Mouse (Mus musculus) limb, embryonic 14.5 days (tissue): ENCODE data around the gene Klc1. TPM values are rescaled to one million over a fixed set of nuclear protein-coding genes. Genes with fewer than 3 reads are reported as not detected.

Source experiments
- ATAC-seq: fragments of 200-750 bp; cut with Nextera tagmentation; 2 replicates; pipeline ENCODE4 v1.8.0; 2017; ENCODE audit warnings: low read depth, moderate number of reproducible peaks, moderate TSS enrichment; ENCODE audit not compliant: low FRiP score
- DNase-seq: peaks from one replicate; pipeline ENCODE4 v3.0.0-alpha.2; 2015; ENCODE audit warnings: low spot score
- H3K27ac ChIP-seq: fragments of 300-500 bp; sonication (generic); replicated peaks from 2 replicates; pipeline ENCODE4 v1.5.1; 2014; ENCODE audit warnings: low read depth, mild to moderate bottlenecking, low read length, moderate library complexity, mixed read lengths
- H3K27me3 ChIP-seq: fragments of 300-500 bp; sonication (generic); 2 replicates; pipeline ENCODE4 v1.6.1; 2014; ENCODE audit warnings: low read length, mixed read lengths; ENCODE audit not compliant: control insufficient read depth, insufficient read depth
- H3K36me3 ChIP-seq: fragments of 300-500 bp; sonication (generic); 2 replicates; pipeline ENCODE4 v1.6.1; 2014; ENCODE audit warnings: mild to moderate bottlenecking, low read length, moderate library complexity, mixed read lengths; ENCODE audit not compliant: control insufficient read depth, insufficient read depth
- H3K4me1 ChIP-seq: fragments of 300-500 bp; sonication (generic); 2 replicates; pipeline ENCODE4 v1.6.1; 2014; ENCODE audit warnings: antibody characterized with exemption, low read length, mixed read lengths; ENCODE audit not compliant: control insufficient read depth, insufficient read depth
- H3K4me2 ChIP-seq: fragments of 300-500 bp; sonication (generic); replicated peaks from 2 replicates; pipeline ENCODE4 v1.6.1; 2014; ENCODE audit warnings: low read depth, mild to moderate bottlenecking, low read length, moderate library complexity; ENCODE audit not compliant: severe bottlenecking
- H3K4me3 ChIP-seq: fragments of 300-500 bp; sonication (generic); replicated peaks from 2 replicates; pipeline ENCODE4 v1.5.1; 2014; ENCODE audit warnings: low read length
- H3K9ac ChIP-seq: fragments of 300-500 bp; sonication (generic); 2 replicates; pipeline ENCODE4 v1.6.1; 2014; ENCODE audit warnings: mild to moderate bottlenecking, low read depth, low read length, moderate library complexity; ENCODE audit not compliant: severe bottlenecking
- H3K9me3 ChIP-seq: fragments of 300-500 bp; sonication (generic); 2 replicates; pipeline ENCODE4 v1.6.1; 2016; ENCODE audit warnings: low read length; ENCODE audit not compliant: control insufficient read depth
- POLR2A ChIP-seq: fragments of 200-500 bp; IDR thresholded peaks from 2 replicates; pipeline ENCODE4 v1.8.0; 2012; ENCODE audit warnings: inconsistent platforms, mild to moderate bottlenecking, moderate library complexity, borderline replicate concordance; ENCODE audit not compliant: insufficient read depth, insufficient read length; ENCODE audit errors: extremely low read depth
- WGBS: fragments of 180-500 bp; shearing (Covaris S2); extraction: QIAGEN DNeasy Blood & Tissue Kit; methylation state at CpG from one replicate; pipeline ENCODE4 v1.1.7; 2014; 5-methylcytosine and 5-hydroxymethylcytosine counted together
- polyA plus RNA-seq, 2 experiments: library from polyadenylated mRNA; depleted of rRNA in 1 of 2; stranded (reverse) in 1 of 2; unstranded in 1 of 2; fragments of >200 nt; fragmentation: Nextera tagmentation in 1 of 2; extraction: Ambion mirVana in 1 of 2; gene quantifications; 2 replicates each; pipeline versions ENCODE4 v1.2.1 to v1.2.3; 2012 to 2014

Gene Klc1
- polyA plus RNA-seq, 2 experiments, result 104 to 137 TPM

GRCm38 (mm10) chr12:111846815-111847214 lies 88.2 kb downstream of the Klc1 start:
- H3K4me2 ChIP-seq, result no peak overlapping the region
- no peak overlapping the region for H3K9ac ChIP-seq
- no peak for ATAC-seq
- no peak overlapping the region for H3K27ac ChIP-seq
- H3K27me3 ChIP-seq, result no peaks in the 10 kb centered on the region
- TF ChIP-seq POLR2A, result no peak
- 89% methylated on average over 10 of the region's 10 CpGs for WGBS
- H3K4me3 ChIP-seq, result no peak overlapping the region
- H3K9me3 ChIP-seq, result no peaks in the 10 kb centered on the region
- H3K4me1 ChIP-seq, result no peaks in the 10 kb centered on the region
- DNase-seq, result no peak
- H3K36me3 ChIP-seq, result peaks cover 19% of the 10 kb centered on the region

GRCm38 (mm10) chr12:111848300-111848798 lies 89.7 kb downstream of the Klc1 start:
- Histone ChIP-seq H3K9me3 (no peaks in the 10 kb centered on the region), H3K27ac (no peak overlapping the region), H3K4me1 (no peaks in the 10 kb centered on the region), H3K9ac (no peak overlapping the region), H3K36me3 (peaks cover 9% of the 10 kb centered on the region), H3K4me3 (no peak overlapping the region), H3K27me3 (no peaks in the 10 kb centered on the region), H3K4me2 (no peak overlapping the region)
- 67% methylated on average over 9 of the region's 9 CpGs for WGBS
- no peak for TF ChIP-seq POLR2A
- no peak for ATAC-seq
- no peak for DNase-seq

- TF ChIP-seq POLR2A, result no peak
- ATAC-seq (no peak), DNase-seq (no peak)
- no peak overlapping the region for H3K4me3 ChIP-seq
- no peak overlapping the region for H3K4me2 ChIP-seq
- no peak overlapping the region for H3K9ac ChIP-seq
- H3K4me1 ChIP-seq, result no peaks in the 10 kb centered on the region
- H3K9me3 ChIP-seq, result no peaks in the 10 kb centered on the region
- H3K27ac ChIP-seq, result no peak overlapping the region
- no peaks in the 10 kb centered on the region for H3K27me3 ChIP-seq
- 45% methylated on average over 2 of the region's 2 CpGs for WGBS
- peaks cover 6% of the 10 kb centered on the region for H3K36me3 ChIP-seq
Measured at GRCm38 (mm10) chr12:111851235-111851634, 92.6 kb downstream of the Klc1 start.

- TF ChIP-seq POLR2A, result no peak
- H3K9me3 ChIP-seq, result no peaks in the 10 kb centered on the region
- H3K36me3 ChIP-seq, result peaks cover 6% of the 10 kb centered on the region; the same call in 1 of the 2 replicates
- H3K27ac ChIP-seq, result no peak overlapping the region
- no peak overlapping the region for H3K4me3 ChIP-seq
- H3K4me1 ChIP-seq, result no peaks in the 10 kb centered on the region
- DNase-seq (peak; percentile 44), ATAC-seq (0 out of 2 replicates have a peak, but pooled peaks have one; percentile 30)
- H3K4me2 ChIP-seq, result no peak overlapping the region
- no peak overlapping the region for H3K9ac ChIP-seq
- 76% methylated on average over 5 of the region's 5 CpGs for WGBS
- no peaks in the 10 kb centered on the region for H3K27me3 ChIP-seq
Measured at GRCm38 (mm10) chr12:111851745-111852144, 93.1 kb downstream of the Klc1 start.

- no peaks in the 10 kb centered on the region for H3K4me1 ChIP-seq
- H3K4me3 ChIP-seq, result no peak overlapping the region
- no peak overlapping the region for H3K9ac ChIP-seq
- no peaks in the 10 kb centered on the region for H3K9me3 ChIP-seq
- DNase-seq (peak; percentile 24), ATAC-seq (no peak)
- no peak overlapping the region for H3K27ac ChIP-seq
- H3K36me3 ChIP-seq, result peaks cover 7% of the 10 kb centered on the region; the same call in 1 of the 2 replicates
- TF ChIP-seq POLR2A, result no peak
- no peaks in the 10 kb centered on the region for H3K27me3 ChIP-seq
- no peak overlapping the region for H3K4me2 ChIP-seq
- 45% methylated on average over 10 of the region's 10 CpGs for WGBS
Measured at GRCm38 (mm10) chr12:111853011-111853436, 94.4 kb downstream of the Klc1 start.

GRCm38 (mm10) chr12:111853546-111853945 lies 94.9 kb downstream of the Klc1 start:
- Histone ChIP-seq H3K9me3 (no peaks in the 10 kb centered on the region), H3K4me2 (no peak overlapping the region), H3K4me1 (no peaks in the 10 kb centered on the region), H3K4me3 (no peak overlapping the region), H3K36me3 (peaks cover 9% of the 10 kb centered on the region; the same call in 1 of the 2 replicates), H3K27me3 (no peaks in the 10 kb centered on the region), H3K27ac (no peak overlapping the region), H3K9ac (no peak overlapping the region)
- no peak for DNase-seq
- no peak for TF ChIP-seq POLR2A
- ATAC-seq, result no peak
- WGBS, result 54% methylated on average over 4 of the region's 4 CpGs
